Mouse (Mus musculus) splenic B cell, adult 2 months (primary cell): ENCODE measurements at regions not wholly inside any gene's neighbourhood (a gene's known extent, or its start where the extent isn't known, plus 50 kb on each side); places are given as distances from the start of the nearest gene placed in this dataset.

Experiments
- DNase-seq: peaks from one replicate; pipeline ENCODE4 v3.0.0-alpha.2; 2011; ENCODE audit warnings: low read depth, low spot score
- H3K27me3 ChIP-seq: 2 replicates; pipeline ENCODE4 v1.6.1; 2012; ENCODE audit warnings: mild to moderate bottlenecking, low read length, moderate library complexity, mixed read lengths; ENCODE audit not compliant: control insufficient read depth, poor library complexity, insufficient read depth, severe bottlenecking
- H3K36me3 ChIP-seq: 2 replicates; pipeline ENCODE4 v1.6.1; 2012; ENCODE audit warnings: mild to moderate bottlenecking, low read length, moderate library complexity, mixed read lengths; ENCODE audit not compliant: control insufficient read depth, poor library complexity, insufficient read depth, severe bottlenecking

DNA sequence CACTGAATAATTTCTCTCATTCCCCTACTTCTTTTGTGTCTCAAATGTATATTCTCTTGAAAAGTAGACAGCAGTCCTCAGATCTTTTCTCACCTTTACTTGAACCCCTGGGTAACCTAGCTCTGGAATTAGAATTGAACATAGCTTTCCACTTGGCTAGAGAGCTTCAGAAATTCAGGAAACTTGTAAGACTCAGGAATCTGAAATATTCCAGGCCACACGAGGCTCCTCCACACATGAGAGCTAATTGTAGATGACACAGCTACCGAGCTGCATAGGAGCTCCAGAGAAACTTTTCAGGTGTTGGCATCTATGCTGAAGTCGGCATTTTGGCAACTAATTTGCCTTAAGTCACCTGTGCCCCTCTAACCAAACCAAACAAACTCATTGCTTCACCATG is 417.7 kb upstream of the Adgrl4 start:
- Histone ChIP-seq H3K27me3 (no peaks in the 10 kb centered on the region), H3K36me3 (no peaks in the 10 kb centered on the region)
- no peak for DNase-seq

DNA sequence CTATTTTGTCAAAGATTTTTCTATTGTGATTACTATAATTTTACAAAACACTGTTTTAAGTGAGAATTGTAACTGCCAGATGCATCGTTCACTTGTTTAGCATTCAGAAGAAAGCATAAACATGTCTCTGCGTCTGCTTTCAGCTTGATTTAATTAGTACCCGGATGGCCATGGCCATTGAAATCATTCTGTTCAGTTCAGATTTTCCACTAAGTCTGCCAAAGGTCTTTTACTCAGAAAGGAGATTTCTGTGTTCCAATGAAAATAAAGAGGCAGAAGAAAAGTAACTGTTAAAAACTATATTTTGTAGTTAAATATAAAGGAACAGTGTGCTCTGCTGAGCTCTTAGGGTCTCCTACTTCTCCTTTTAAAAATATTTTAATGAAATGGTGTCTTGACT is 380.2 kb upstream of the Adgrl4 start:
- Histone ChIP-seq H3K36me3 (no peaks in the 10 kb centered on the region), H3K27me3 (no peaks in the 10 kb centered on the region)
- DNase-seq: no peak

- DNase-seq: no peak
- H3K27me3 ChIP-seq: no peaks in the 10 kb centered on the region
These were observed 365.4 kb upstream of the Adgrl4 start for GRCm38 (mm10) chr3:151072322-151072721.

GRCm38 (mm10) chr3:151116831-151117230 is 320.9 kb upstream of the Adgrl4 start:
- H3K27me3 ChIP-seq: no peaks in the 10 kb centered on the region
- H3K36me3 ChIP-seq: no peaks in the 10 kb centered on the region
- no peak for DNase-seq

More at GRCm38 (mm10) chr3:151072322-151072721, 365.4 kb upstream of the Adgrl4 start:
- H3K36me3 ChIP-seq: no peaks in the 10 kb centered on the region

DNA sequence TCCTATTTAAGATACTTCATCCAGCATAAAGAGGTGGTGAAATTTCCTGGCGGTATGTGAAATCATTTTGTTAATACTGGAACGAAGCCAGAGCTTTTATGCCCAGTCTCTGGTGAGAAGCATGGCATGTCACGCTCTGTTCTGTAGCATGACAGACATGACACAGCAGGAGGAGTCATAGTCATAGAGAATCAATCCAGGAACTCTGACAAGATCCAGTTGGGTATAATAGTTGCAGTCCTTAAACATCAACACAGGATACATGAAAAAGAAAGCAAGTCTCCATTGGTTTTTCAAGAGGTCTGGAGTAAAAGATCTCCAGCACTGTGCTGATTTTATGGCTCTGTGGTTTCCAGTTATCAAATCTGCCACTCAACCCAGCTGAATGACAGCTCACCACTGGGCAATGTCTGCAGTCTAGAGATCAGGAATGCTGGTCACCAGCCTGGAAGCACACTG is 320.1 kb upstream of the Adgrl4 start:
- Histone ChIP-seq H3K36me3 (no peaks in the 10 kb centered on the region), H3K27me3 (no peaks in the 10 kb centered on the region)
- no peak for DNase-seq

GRCm38 (mm10) chr3:151124131-151124530 is 313.6 kb upstream of the Adgrl4 start:
- no peaks in the 10 kb centered on the region for H3K36me3 ChIP-seq
- DNase-seq: no peak
- H3K27me3 ChIP-seq: no peaks in the 10 kb centered on the region

DNA sequence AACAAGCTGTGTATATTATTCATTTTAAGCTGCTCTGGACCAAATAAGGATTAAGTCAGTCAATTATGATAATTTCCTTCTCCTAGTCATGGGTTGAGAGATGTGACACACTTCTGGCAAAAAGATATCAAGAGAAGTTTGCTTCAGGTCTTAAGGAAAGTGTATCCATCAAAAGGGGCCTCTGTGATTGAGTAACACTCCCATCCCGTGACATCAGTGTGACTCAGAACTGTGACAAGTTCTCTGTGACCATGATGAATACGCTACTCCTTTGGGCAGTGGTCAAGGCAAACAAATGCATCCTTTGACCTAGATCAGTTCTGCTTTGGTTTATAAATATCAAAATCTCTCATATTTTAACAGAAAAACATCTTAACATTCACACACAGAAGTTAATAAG is 290.8 kb upstream of the Adgrl4 start:
- no peaks in the 10 kb centered on the region for H3K27me3 ChIP-seq
- H3K36me3 ChIP-seq: no peaks in the 10 kb centered on the region
- DNase-seq: no peak

- Histone ChIP-seq H3K36me3 (no peaks in the 10 kb centered on the region), H3K27me3 (no peaks in the 10 kb centered on the region)
- DNase-seq: no peak
These were observed 284.3 kb upstream of the Adgrl4 start for GRCm38 (mm10) chr3:151153340-151153739.

GRCm38 (mm10) chr3:151160516-151160915 is 277.2 kb upstream of the Adgrl4 start:
- no peak for DNase-seq
- no peaks in the 10 kb centered on the region for H3K27me3 ChIP-seq
- H3K36me3 ChIP-seq: no peaks in the 10 kb centered on the region

GRCm38 (mm10) chr3:151182132-151182531 is 255.6 kb upstream of the Adgrl4 start:
- Histone ChIP-seq H3K36me3 (no peaks in the 10 kb centered on the region), H3K27me3 (no peaks in the 10 kb centered on the region)
- no peak for DNase-seq

GRCm38 (mm10) chr3:151192092-151192491 is 245.6 kb upstream of the Adgrl4 start:
- no peaks in the 10 kb centered on the region for H3K27me3 ChIP-seq
- DNase-seq: no peak
- no peaks in the 10 kb centered on the region for H3K36me3 ChIP-seq

DNA sequence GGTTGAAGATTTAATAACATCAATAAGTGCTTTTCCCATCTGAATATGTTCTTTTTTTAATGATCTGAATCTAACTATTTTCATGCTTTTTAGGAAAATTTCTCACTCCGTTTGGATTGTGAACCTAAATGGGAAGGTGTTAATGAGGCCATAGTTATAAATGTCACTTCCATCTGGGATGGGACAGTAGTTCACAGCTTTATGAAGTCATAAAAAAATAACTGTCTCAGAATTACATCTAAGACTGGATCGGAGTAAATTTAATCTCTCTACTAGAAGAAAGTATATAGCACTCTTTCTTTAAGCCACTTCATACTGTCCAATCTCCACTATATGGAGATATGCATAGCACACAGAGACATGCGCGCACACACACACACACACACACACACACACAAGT is 226.7 kb upstream of the Adgrl4 start:
- no peak for DNase-seq
- no peaks in the 10 kb centered on the region for H3K27me3 ChIP-seq
- H3K36me3 ChIP-seq: no peaks in the 10 kb centered on the region

GRCm38 (mm10) chr3:151216764-151217502 is 220.8 kb upstream of the Adgrl4 start:
- no peak for DNase-seq
- no peaks in the 10 kb centered on the region for H3K27me3 ChIP-seq

GRCm38 (mm10) chr3:151222407-151222806 is 215.3 kb upstream of the Adgrl4 start:
- DNase-seq: no peak

More at GRCm38 (mm10) chr3:151216764-151217502, 220.8 kb upstream of the Adgrl4 start:
- no peaks in the 10 kb centered on the region for H3K36me3 ChIP-seq

DNA sequence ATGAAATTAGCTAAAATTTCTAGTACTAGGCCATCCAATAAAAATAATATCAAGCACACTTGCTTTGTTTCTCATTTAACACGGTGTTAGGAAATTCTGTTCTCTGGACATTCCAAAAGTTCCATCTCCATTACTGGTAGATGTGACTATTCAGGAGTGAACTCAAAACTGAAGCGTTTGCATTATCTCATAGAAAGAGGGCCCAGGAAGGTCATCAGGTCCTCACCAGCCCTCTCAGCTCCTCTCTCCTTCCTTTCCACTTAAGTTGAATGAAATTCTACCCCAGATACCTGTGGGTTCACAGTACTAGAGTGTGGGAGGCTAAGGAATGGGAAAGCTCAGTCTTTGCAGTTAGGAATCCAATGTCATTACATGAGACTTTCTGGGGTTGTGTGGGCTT is 185.2 kb upstream of the Adgrl4 start:
- Histone ChIP-seq H3K36me3 (no peaks in the 10 kb centered on the region), H3K27me3 (no peaks in the 10 kb centered on the region)
- no peak for DNase-seq

More at GRCm38 (mm10) chr3:151222407-151222806, 215.3 kb upstream of the Adgrl4 start:
- Histone ChIP-seq H3K36me3 (no peaks in the 10 kb centered on the region), H3K27me3 (no peaks in the 10 kb centered on the region)

- no peaks in the 10 kb centered on the region for H3K27me3 ChIP-seq
- no peak for DNase-seq
- H3K36me3 ChIP-seq: no peaks in the 10 kb centered on the region
These were observed 174.9 kb upstream of the Adgrl4 start for GRCm38 (mm10) chr3:151262821-151263220.
